Mouse (Mus musculus): ENCODE measurements around the gene Tmem26. TPM values are rescaled to one million over a fixed set of nuclear protein-coding genes. Genes with fewer than 3 reads are reported as not detected.

Tmem26 gene
- under 1 TPM; 0.70 to 0.84 TPM for total RNA-seq (2021)
- long read RNA-seq, experiment 1: 0 reads
- long read RNA-seq, experiment 2: 0 reads

DNA sequence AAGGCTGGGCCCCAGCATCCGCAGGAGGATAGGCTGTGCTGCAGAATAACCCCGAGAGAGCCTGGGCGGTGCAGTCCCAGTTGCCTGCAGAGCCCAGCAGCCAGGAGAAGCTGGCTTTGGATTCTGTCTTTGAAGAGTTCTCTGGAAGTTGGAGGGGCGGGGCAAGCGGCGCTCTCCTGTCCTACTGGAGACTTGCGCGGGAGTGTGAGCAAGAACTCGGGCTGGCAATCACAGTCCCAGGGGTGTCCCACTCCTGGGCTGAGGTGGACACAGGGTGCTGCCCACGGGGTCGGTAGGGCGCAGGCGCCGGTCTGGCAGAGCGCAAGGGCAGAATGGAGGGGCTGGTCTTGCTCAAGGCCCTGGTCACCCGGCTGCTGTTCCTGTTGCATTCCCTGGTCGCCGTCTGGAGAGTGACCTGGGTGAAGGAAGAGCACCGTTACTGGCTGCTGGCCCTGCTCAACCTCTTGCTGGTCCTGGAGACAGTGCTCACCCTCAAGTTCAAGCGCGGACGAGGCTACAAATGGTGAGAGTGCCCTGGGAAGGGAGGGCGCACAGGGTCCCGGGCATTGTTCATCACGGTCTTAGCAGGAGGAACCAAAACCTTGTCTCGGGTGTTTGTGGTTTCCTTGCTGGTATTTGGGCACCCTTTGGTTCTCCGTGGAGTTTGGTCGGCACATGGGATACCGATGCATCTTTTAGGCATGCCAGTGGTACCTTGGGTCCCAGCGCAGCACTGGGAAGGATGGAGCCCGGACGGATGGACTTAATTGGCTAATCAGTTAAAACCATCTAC is at the start of gene Tmem26:
Gene Tmem26 (plus strand): TSS at position 79 of the 793 bp plus-strand sequence.
- intact Hi-C loops (cut with DNase I; ENCODE audit: low total_unique reads): no loop called here
- DNase-seq: peak; percentile 33

GRCm38 (mm10) chr10:68678678-68679077 is 44.8 kb upstream of the Tmem26 start:
- intact Hi-C loops (cut with DNase I; ENCODE audit: low total_unique reads): no loop called here
- no peak for DNase-seq

- intact Hi-C loops (cut with DNase I; ENCODE audit: low total_unique reads): no loop called here
- no peak for DNase-seq
These were observed 42.2 kb upstream of the Tmem26 start for GRCm38 (mm10) chr10:68681233-68681632.

DNA sequence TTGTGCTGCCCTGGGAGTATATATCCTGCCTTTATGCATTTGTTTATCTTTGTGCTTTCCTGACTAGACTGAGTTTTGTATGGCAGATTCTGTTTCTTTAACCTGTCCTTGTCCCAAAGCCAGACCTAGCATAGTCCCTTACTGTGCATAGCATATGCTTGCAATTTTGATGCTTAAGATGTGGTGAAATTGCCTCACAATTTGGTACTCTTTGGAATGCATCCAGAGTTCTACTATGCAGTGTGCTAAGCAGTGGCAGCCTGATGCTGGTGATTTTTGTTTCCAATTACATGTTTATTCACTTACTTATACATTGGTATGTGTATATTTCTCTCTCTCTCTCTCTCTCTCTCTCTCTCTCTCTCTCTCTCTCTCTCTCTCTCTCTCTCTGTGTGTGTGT is 37.9 kb upstream of the Tmem26 start:
- no peak for DNase-seq
- intact Hi-C loops (cut with DNase I; ENCODE audit: low total_unique reads): no loop called here

GRCm38 (mm10) chr10:68691116-68691515 is 32.3 kb upstream of the Tmem26 start:
- intact Hi-C loops (cut with DNase I; ENCODE audit: low total_unique reads): no loop called here
- DNase-seq: no peak

GRCm38 (mm10) chr10:68692401-68692800 is 31.0 kb upstream of the Tmem26 start:
- no peak for DNase-seq
- intact Hi-C loops (cut with DNase I; ENCODE audit: low total_unique reads): no loop called here

DNA sequence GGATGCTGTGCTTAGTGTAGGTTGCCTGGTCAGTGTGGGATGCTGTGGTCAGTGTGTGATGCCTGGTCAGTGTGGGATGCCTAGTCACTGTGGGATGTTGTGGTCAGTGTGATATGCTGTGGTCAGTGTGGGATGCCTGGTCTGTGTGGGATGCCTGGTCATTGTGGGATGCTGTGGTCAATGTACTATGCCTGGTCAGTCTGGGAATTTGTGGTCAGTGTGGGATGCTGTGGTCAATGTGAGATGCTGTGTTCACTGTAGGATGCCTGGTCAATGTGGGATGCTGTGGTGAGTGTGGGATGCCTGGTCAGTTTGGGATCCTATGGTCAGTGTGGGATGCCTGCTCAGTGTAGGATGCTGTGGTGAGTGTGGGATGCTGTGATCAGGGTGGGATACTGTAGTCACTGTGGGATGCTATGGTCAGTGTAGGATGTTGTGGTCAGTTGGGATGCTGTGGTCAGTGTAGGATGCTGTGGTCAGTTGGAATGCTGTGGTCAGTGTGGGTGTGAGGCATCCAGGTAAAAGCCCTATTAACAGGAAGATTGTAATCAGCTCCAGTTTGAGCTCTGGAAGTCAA is 27.6 kb upstream of the Tmem26 start:
- no peak for DNase-seq
- intact Hi-C loops (cut with DNase I; ENCODE audit: low total_unique reads): no loop called here

DNA sequence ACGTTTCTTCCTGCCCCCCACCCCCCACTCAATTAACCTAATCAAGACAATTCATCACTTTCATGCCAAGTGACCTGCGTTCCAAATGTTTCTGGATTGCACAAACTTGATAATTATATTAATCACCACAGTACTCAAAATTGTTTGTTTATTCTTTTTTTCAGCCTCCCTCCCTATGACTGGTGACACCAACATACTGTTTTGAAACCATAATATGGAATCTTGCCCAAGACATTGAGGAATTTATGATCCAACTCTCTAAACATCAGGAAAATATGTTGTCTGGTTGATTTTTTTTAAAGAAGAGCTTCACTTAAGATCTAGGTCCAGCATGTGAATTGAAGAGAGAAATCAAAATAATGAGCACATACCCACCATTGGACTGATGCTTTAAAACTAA is 19.2 kb upstream of the Tmem26 start:
- no peak for DNase-seq
- intact Hi-C loops (cut with DNase I; ENCODE audit: low total_unique reads): no loop called here

- no peak for DNase-seq
- intact Hi-C loops (cut with DNase I; ENCODE audit: low total_unique reads): no loop called here
These were observed 17.9 kb upstream of the Tmem26 start for GRCm38 (mm10) chr10:68705471-68706036.

DNA sequence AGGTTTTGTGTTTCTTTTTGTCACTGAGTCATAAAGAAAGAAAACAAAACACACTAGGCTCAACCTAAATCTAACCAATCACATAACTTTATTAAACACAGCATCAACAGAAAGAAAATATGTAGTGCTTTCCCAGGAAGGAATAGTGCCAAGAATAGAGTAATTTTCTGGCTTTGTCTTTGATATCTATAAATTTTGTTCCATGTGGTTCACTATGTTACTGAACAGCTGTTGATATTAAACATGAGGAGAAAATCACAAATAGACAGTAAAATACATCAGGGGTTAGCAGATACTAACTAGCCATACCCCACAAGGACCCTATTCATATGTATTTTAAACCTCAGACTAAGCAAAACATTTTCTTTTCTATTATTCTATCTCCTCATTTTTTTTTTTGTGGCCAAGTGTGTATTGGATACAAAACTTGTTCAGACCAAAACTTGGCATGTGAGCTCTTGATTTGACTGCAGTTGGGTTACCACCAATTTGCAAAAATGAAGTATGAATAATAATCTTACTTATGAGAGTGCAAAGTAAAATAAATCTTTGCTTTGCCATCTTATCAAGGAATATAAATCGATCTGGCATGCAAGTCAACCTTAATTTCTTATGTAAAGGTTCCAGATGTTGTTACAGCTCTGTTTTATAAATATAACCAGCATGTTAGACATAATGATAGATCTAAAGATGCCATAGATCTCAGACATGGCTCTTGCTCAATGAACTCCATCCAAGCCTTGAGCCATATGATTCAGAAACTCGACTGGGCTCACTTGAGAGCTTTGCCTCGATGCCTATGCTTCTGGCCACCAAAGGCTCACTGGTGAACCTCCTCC is 16.2 kb upstream of the Tmem26 start:
- intact Hi-C loops (cut with DNase I; ENCODE audit: low total_unique reads): no loop called here
- DNase-seq: no peak

GRCm38 (mm10) chr10:68712926-68713325 is 10.5 kb upstream of the Tmem26 start:
- intact Hi-C loops (cut with DNase I; ENCODE audit: low total_unique reads): no loop called here
- no peak for DNase-seq

DNA sequence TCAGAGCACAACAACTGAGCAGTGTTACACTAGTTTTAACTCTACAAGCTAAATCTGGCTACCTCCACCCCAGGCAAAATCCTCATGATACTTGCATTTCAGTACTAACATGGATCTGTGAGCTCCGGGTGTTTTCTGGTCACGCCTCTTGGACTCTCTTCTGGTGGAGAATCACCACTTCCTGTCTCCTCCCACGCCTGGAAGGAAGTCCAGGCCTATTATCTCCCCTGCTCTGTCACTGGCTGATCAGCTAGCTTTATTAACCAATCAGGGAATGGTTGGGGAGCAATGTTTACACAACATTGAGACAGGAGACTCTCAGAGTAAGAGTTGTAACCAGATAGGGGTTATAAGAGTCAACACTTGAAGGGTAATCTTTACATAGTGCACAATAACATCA is 9.1 kb upstream of the Tmem26 start:
- intact Hi-C loops (cut with DNase I; ENCODE audit: low total_unique reads): no loop called here
- DNase-seq: no peak

GRCm38 (mm10) chr10:68715396-68715795 is 8.1 kb upstream of the Tmem26 start:
- DNase-seq: no peak
- intact Hi-C loops (cut with DNase I; ENCODE audit: low total_unique reads): no loop called here

DNA sequence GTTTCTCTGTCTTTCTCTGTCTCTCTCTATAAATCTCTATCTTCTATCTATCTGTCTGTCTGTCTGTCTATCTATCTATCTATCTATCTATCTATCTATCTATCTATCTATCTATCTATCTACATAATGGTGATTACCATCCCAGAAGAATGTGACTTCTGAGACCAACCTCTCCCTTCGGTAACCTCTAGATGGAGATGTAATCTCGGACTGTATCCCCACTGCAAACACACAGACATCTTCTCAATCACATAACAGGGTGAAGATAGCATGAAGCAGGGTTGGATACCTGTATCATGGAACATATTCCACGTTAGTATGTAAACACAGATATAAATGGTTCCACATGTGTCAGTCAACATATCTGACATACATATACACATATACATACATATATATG is 5.1 kb upstream of the Tmem26 start:
- intact Hi-C loops (cut with DNase I; ENCODE audit: low total_unique reads): no loop called here
- no peak for DNase-seq

GRCm38 (mm10) chr10:68720887-68721400 is 2.5 kb upstream of the Tmem26 start:
- intact Hi-C loops (cut with DNase I; ENCODE audit: low total_unique reads): no loop called here
- no peak for DNase-seq

DNA sequence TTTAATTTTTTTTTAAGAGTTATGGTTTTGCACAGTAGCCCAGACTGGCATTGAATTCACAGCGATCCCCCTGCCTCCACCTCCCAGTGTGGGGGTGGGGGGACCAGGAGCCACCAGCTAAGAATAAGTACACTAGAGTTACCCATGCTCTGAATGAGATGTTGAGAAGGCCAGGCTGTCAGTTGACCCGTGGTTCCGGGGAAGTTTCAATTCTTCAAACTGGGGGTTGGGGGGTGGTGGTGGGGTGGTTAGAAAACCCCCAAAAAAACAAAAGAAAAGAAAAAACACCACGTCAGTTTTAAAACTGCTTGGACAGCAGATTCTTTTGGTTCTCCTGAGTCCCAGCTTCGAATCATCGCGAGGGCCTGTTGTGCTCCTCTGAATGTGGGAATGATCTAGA is 431 bp upstream of the Tmem26 start:
- no peak for DNase-seq
- intact Hi-C loops (cut with DNase I; ENCODE audit: low total_unique reads): no loop called here

- intact Hi-C loops (cut with DNase I; ENCODE audit: low total_unique reads): no loop called here
- peak; percentile 13 for DNase-seq
These were observed 895 bp downstream of the Tmem26 start for GRCm38 (mm10) chr10:68724361-68724720.

- peak; percentile 8 for DNase-seq
- intact Hi-C loops (cut with DNase I; ENCODE audit: low total_unique reads): loop anchor here (5.0 kb wide), 1 partner anchor 55 kb away; no protein-coding TSS in a partner anchor
These were observed 4.0 kb downstream of the Tmem26 start for GRCm38 (mm10) chr10:68727464-68727863.

GRCm38 (mm10) chr10:68735621-68736020 is 12.2 kb downstream of the Tmem26 start:
- intact Hi-C loops (cut with DNase I; ENCODE audit: low total_unique reads): no loop called here
- DNase-seq: no peak

GRCm38 (mm10) chr10:68737391-68737790 is 13.9 kb downstream of the Tmem26 start:
- no peak for DNase-seq
- intact Hi-C loops (cut with DNase I; ENCODE audit: low total_unique reads): no loop called here
